Mouse (Mus musculus): ENCODE measurements around the gene Styk1.
"Not testable (repeated sequence)": the region's sequence is repeated elsewhere in the genome, so short reads cannot be mapped to it uniquely, and the experiment has no call there.

Gene Styk1

DNA sequence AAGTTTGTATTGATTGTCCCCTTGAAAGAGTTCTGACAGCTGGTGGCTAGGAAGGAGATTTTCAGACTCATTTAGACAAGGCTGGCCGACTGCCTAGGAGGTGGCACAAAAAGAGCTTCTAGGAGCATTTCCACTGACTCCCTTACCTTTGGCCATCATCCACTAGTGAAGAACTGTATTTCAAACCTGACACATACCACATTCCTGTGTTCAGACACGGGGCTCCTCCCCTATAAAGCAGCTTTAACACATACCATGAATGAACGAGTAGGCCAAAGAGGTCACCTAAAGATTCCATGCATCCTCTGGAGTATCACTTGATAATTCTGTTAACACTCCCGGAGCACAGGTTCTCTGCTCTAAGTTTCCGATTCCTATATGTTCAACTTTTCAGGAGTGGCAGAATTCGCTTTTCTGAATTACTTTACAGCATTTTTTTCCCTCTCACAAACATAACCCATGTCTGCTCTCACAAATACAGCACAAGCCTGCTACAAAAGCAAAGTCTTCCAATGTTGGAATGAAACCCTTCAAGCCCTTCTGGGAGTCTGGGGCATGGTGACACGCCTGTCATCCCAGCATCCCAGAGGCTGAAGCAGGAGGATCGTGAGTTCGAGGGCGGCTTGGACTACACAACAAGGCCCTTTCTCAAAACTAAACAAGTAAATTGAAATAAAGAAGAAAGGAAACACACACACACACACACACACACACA lies 61.0 kb downstream of the Styk1 start:
- peak; percentile 36 to 41 for DNase-seq

DNA sequence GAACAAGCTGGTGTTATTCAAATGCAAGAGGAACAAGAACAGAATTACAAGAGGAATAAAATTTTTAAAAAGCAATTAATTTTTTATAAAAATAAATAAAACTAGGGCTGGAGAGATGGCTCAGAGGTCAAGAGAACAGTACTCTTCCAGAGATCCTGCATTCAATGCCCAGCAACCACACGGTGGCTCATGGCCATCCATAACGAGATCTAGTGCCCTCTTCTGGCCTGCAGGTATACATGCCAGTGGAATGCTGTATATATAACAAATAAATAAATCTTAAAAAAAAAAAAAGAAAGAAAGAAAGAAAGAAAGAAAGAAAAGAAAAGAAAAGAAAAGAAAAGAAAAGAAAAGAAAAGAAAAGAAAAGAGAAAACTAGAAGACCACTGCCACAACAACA lies 63.0 kb downstream of the Styk1 start:
- peak; percentile 29 to 53 for DNase-seq

DNA sequence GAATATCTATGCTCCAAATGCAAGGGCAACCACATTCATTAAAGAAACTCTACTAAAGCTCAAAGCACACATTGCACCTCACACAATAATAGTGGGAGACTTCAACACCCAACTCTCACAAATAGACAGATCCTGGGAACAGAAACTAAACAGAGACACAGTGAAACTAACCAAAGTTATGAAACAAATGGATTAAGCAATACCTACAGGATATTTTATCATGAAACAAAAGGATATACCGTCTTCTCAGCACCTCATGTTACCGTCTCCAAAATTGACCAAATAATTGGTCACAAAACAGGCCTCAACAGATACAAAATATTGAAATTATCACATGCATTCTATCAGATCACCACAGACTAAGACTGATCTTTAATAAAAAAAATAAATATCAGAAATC lies 75.2 kb downstream of the Styk1 start:
- not testable (repeated sequence) for DNase-seq

DNA sequence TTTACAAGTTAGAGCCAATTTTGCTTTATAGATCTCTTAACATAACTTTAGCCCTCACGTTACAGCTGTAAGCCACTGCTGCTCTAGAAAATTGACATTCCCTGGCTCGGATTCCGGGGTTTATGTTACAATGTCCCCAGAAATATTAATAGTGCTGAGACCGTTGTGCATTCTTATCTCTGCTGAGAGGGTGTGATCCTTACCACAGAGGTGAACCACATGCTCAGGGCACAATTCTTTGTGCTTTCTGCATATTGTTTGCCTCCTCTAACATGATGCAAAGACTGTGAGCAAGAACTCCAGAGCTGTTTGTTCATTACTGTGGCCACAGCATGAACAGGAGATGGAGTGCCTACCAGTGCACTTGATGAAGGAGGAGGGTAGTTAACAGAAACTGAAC lies 76.7 kb downstream of the Styk1 start:
- no peak for DNase-seq

DNA sequence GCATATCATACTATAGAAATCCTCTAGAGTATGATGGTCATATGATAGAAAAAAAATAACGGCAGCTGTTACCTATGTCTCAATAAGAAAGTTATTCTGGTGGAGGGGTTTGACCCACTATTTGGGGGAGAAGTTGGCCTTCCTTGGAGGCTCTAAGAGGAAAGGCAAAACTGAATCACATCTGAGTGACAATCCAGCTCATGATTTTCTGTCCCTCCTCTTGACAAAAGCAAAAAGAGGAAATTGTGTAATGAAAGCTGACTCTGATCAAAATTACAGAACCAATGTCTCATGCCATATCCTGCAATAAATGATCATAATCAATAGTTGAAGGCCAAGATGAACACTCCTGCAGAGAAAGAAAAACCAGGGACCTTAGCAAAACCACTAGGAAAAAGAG lies 81.1 kb downstream of the Styk1 start:
- no peak for DNase-seq

DNA sequence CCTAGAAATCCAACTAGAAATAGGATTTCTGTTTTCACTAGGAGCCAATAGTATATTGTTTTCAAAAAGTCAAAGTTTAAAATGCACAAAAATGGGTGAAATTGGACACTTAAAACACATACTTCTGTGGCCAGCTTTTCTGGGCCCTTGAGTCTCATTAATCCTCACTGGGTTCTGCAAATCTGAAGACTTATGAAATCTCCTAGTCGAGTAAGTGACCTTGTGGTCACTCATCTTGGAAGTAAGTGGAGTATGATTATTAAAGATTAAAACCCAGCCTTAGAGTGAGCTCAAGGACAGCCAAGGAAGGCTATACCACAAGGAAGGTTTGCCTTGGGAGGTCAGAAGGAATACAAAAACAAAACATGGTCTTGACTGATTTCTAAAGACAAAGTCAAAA lies 83.1 kb downstream of the Styk1 start:
- DNase-seq, result no peak

DNA sequence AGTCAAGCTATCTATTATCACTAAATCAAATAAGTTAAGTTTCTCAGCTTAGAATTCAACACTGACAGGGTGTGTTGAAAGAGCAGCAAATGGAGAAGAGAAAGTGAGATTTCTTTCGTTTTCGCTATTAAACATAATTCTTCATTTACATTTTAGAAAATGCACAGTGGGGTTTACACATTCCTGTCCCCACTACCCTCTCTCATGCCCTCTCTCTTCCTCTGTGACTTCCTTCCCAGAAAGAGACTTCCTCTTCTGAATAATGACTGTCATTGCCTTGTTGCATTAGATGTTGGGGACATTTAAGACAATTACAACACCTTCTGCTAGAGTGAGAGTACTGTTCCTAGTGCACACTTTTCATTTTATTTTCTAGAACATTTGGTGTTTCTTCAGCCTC lies 83.8 kb downstream of the Styk1 start:
- DNase-seq, result no peak

DNA sequence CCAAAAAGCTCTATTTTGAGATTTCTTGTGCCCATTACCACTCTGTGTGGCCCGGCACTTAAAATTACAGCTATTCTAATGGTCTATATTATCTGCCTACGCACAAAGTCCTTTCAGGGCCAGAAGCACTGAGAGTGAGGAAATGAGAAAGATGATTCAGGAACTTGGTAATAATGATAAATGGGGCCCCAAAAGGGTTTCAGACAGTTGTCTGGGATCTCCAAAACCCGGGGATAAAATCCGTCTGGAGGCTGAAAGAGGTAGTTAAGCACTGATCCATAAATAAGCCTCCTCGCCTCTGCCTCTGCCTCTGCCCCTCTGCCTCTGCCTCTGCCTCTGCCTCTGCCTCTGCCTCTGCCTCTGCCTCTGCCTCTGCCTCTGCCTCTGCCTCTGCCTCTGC lies 89.2 kb downstream of the Styk1 start:
- DNase-seq, result no peak

DNA sequence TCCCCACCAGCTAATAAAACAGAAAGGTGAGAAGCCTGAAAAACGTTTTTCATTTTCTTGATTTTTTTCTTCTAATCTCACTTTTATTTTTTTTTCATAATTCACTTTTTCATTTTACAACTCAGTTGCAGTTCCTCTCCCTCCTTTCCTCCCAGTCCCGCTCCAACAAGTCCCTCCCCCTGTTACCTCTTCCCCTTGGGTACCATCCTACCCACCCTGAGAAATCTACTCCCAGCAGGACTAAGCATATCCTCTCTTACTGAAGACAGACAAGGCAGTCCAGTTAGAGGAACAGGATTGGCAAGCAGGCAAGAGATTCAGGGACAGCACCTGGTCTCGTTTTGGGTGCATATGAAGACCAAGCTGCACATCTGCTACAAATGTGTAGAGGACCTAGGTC lies 90.6 kb downstream of the Styk1 start:
- no peak for DNase-seq

DNA sequence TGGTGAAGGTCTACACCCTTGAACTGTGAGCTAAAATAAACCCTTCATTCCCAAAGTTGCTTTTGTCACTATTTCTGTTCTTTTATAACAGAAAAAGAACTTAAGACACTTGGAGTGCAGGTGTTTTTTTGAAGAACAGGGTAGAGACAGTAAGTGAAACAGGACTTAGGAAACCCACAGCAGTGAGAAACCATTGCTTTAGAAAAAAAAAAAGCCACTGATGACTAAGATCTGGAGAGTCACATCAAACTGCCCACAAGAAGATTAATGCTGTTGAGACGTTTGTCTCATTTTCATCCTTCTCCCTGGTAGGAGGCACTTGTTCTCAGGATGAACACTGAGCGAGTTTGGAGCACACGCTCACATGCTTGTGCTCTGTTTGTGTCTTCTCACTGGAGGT lies 91.4 kb downstream of the Styk1 start:
- DNase-seq, result no peak
